ENCODE assay signal across 11 mouse cellular contexts in the genomic region with DNA sequence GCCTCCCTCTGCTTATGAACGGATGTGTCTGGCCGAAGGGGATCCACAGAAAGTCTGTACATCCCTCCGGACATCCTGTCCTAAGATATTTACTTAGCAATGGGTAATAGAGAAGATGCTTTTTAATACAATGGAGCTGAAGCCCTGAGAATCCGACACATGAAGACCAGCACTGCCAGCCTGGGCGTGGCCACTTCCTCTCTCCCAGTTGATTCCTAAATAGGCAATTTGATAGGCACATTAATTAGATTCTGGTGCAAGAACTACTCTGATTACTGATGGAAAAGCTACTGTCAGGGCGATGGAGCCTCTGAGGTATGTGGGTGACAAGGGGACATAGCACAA.
A peak's percentile ranks its signal among the peaks of the same experiment; 100 is the strongest.
DNase-seq lines count a peak whose midpoint lies in the region; ATAC-seq lines count a peak whose summit lies in the region.
"Had no signal": no experiment of that assay in that cellular context is flagged by ENCODE, and none has a peak within 500 bp of the region (broad histone marks: within the 10 kb centered on the region; RNA-seq: fewer than 3 reads in every experiment).

No protein-coding gene starts in this region.

- 0 out of 2 replicates have a peak overlapping the region, but pooled peaks have one; percentile 4 for H3K9ac ChIP-seq in forebrain, embryonic 13.5 days
- H3K9ac ChIP-seq in forebrain, embryonic 15.5 days (replicated peaks): no peak overlapping the region
- no peak overlapping the region for H3K9ac ChIP-seq in lung, embryonic 15.5 days
- no peak overlapping the region for H3K9ac ChIP-seq in midbrain, embryonic 16.5 days (ENCODE audit: low read depth, low read length)
- H3K9ac ChIP-seq: embryonic facial prominence, embryonic 15.5 days; liver, embryonic 12.5 days had no signal

- no peak for DNase-seq in urinary bladder, postnatal 10 days (ENCODE audit: low spot score)
- no peak for DNase-seq in frontal cortex, postnatal 14 days (ENCODE audit: low spot score in 2 of 2)
- no peak for DNase-seq in spleen, postnatal 14 days (ENCODE audit: low spot score in 2 of 2)
- DNase-seq: spleen, adult 18-20 months; thymus, postnatal 14 days had no signal

- no peaks in the 10 kb centered on the region for H3K36me3 ChIP-seq in forebrain, embryonic 13.5 days (ENCODE audit: poor library complexity, severe bottlenecking)
- H3K36me3 ChIP-seq in forebrain, embryonic 15.5 days: no peaks in the 10 kb centered on the region
- no peaks in the 10 kb centered on the region for H3K36me3 ChIP-seq in lung, embryonic 15.5 days
- H3K36me3 ChIP-seq in midbrain, embryonic 16.5 days (ENCODE audit: control insufficient read depth, insufficient read depth, low read length): no peaks in the 10 kb centered on the region
- H3K36me3 ChIP-seq: embryonic facial prominence, embryonic 15.5 days; liver, embryonic 12.5 days had no signal

- peak overlapping the region; percentile 92 for H3K27ac ChIP-seq in forebrain, embryonic 13.5 days
- H3K27ac ChIP-seq in forebrain, embryonic 15.5 days (replicated peaks): peak overlapping the region; percentile 86
- peak overlapping the region; percentile 19 for H3K27ac ChIP-seq in lung, embryonic 15.5 days
- peak overlapping the region; percentile 71 for H3K27ac ChIP-seq in midbrain, embryonic 16.5 days (ENCODE audit: low read length)
- H3K27ac ChIP-seq: embryonic facial prominence, embryonic 15.5 days; liver, embryonic 12.5 days had no signal

- H3K27me3 ChIP-seq in forebrain, embryonic 13.5 days: no peaks in the 10 kb centered on the region
- no peaks in the 10 kb centered on the region for H3K27me3 ChIP-seq in forebrain, embryonic 15.5 days
- H3K27me3 ChIP-seq in lung, embryonic 15.5 days: no peaks in the 10 kb centered on the region
- no peaks in the 10 kb centered on the region for H3K27me3 ChIP-seq in midbrain, embryonic 16.5 days (ENCODE audit: control insufficient read depth, insufficient read depth, low read depth, low read length)
- H3K27me3 ChIP-seq: embryonic facial prominence, embryonic 15.5 days had no signal

- no peak for ATAC-seq in forebrain, embryonic 13.5 days
- no peak for ATAC-seq in forebrain, embryonic 15.5 days (replicated peaks)
- no peak for ATAC-seq in lung, embryonic 15.5 days (ENCODE audit: borderline replicate concordance, extremely low read depth, low FRiP score, low TSS enrichment)
- no peak for ATAC-seq in midbrain, embryonic 16.5 days
- ATAC-seq: liver, embryonic 12.5 days had no signal

- H3K4me2 ChIP-seq in forebrain, embryonic 13.5 days: no peak overlapping the region
- H3K4me2 ChIP-seq in forebrain, embryonic 15.5 days (replicated peaks): no peak overlapping the region
- no peak overlapping the region for H3K4me2 ChIP-seq in lung, embryonic 15.5 days
- H3K4me2 ChIP-seq in midbrain, embryonic 16.5 days (ENCODE audit: low read length): no peak overlapping the region
- H3K4me2 ChIP-seq: embryonic facial prominence, embryonic 15.5 days; liver, embryonic 12.5 days had no signal

- H3K9me3 ChIP-seq in forebrain, embryonic 13.5 days (replicated peaks): no peaks in the 10 kb centered on the region
- H3K9me3 ChIP-seq in forebrain, embryonic 15.5 days: no peaks in the 10 kb centered on the region
- H3K9me3 ChIP-seq in lung, embryonic 15.5 days: no peaks in the 10 kb centered on the region
- no peaks in the 10 kb centered on the region for H3K9me3 ChIP-seq in midbrain, embryonic 16.5 days (replicated peaks; ENCODE audit: control insufficient read depth, low read length, poor library complexity, severe bottlenecking)
- H3K9me3 ChIP-seq: embryonic facial prominence, embryonic 15.5 days; liver, embryonic 12.5 days had no signal

- 63% methylated on average over 6 of the region's 6 CpGs for WGBS in forebrain, embryonic 13.5 days
- WGBS in forebrain, embryonic 15.5 days: 57% methylated on average over 6 of the region's 6 CpGs
- 49% methylated on average over 6 of the region's 6 CpGs for WGBS in lung, embryonic 15.5 days
- WGBS in midbrain, embryonic 16.5 days: 54% methylated on average over 6 of the region's 6 CpGs

- H3K4me1 ChIP-seq in forebrain, embryonic 13.5 days: peaks cover 81% of the 10 kb centered on the region
- H3K4me1 ChIP-seq in forebrain, embryonic 15.5 days: peaks cover 69% of the 10 kb centered on the region
- H3K4me1 ChIP-seq in lung, embryonic 15.5 days: peaks cover 51% of the 10 kb centered on the region
- H3K4me1 ChIP-seq in midbrain, embryonic 16.5 days (ENCODE audit: control insufficient read depth, insufficient read depth, low read length): peaks cover 50% of the 10 kb centered on the region

- H3K4me3 ChIP-seq in forebrain, embryonic 13.5 days: no peak overlapping the region
- H3K4me3 ChIP-seq in forebrain, embryonic 15.5 days: no peak overlapping the region
- H3K4me3 ChIP-seq in lung, embryonic 15.5 days: no peak overlapping the region
- no peak overlapping the region for H3K4me3 ChIP-seq in midbrain, embryonic 16.5 days (ENCODE audit: low read depth, low read length)
- H3K4me3 ChIP-seq: embryonic facial prominence, embryonic 15.5 days; liver, embryonic 12.5 days had no signal

Comparison
In these comparisons a context has a peak if more than half of its experiments do, and no peak if none do; other contexts are left out.
1. H3K27ac ChIP-seq: peak in every context shown above with its lines; median percentile 92 in forebrain, embryonic 13.5 days; 86 in forebrain, embryonic 15.5 days; 71 in midbrain, embryonic 16.5 days; 19 in lung, embryonic 15.5 days.